Mouse (Mus musculus): ENCODE data around the gene Hpse2.

DNA sequence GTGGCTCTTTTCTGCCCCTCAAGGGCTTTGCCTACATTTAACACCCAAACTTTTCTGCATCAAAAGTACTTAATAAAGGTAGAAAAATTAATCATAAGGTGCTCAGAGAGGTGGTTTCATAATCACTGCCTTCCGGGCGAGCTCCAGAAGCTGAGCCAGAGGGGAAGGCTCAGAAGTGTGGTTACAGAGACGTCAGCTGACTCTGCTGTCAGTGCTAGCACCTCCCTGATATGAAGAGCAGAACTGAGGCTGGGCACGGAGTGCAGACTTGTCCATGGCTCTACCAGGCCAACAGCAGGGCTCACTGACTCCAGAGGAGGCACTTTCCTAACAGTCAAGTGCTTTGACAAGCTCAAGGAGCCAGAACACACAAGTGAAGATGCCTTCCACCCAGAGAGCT is 559.0 kb downstream of the Hpse2 start:
- TF ChIP-seq CHD2 (IDR thresholded peaks at IDR 0.05; ENCODE audit: low read depth, low read length) (no peak), HCFC1 (IDR thresholded peaks at IDR 0.05; ENCODE audit: borderline replicate concordance, insufficient read depth, low read length) (no peak), MAFK (IDR thresholded peaks at IDR 0.05; ENCODE audit: insufficient read depth, low read depth, low read length) (no peak), ZC3H11A (IDR thresholded peaks at IDR 0.05; ENCODE audit: borderline replicate concordance, low read depth, low read length) (no peak)
